Mouse (Mus musculus): Measurements from ENCODE around the gene Mlkl. TPM values are rescaled to one million over a fixed set of nuclear protein-coding genes. Genes with fewer than 3 reads are reported as not detected.

Mlkl gene
- polyA plus RNA-seq (2014; fragmentation: Nextera tagmentation; extraction: Ambion mirVana): 0.14 and 0.82 TPM in 2 replicates

- Histone ChIP-seq H3K4me1 (ENCODE audit: control insufficient read depth, insufficient read depth, low read length) (0 out of 2 replicates have a peak, but pooled peaks cover 2% of the 10 kb centered on the region), H3K9me3 (replicated peaks; ENCODE audit: control insufficient read depth, low read length) (no peaks in the 10 kb centered on the region), H3K36me3 (replicated peaks; ENCODE audit: control insufficient read depth, insufficient read depth, low read depth, low read length) (no peaks in the 10 kb centered on the region), H3K4me2 (ENCODE audit: low read depth, low read length) (peak within 1 kb of the TSS; percentile 66), H3K4me3 (ENCODE audit: low read depth, low read length) (peak within 1 kb of the TSS; percentile 33), H3K27ac (replicated peaks; ENCODE audit: low read depth, low read length) (no peak within 1 kb of the TSS), H3K9ac (replicated peaks; ENCODE audit: low read length) (no peak within 1 kb of the TSS; the same call in none of the 2 replicates), H3K27me3 (ENCODE audit: control insufficient read depth, insufficient read depth, low read length) (peaks cover 6% of the 10 kb centered on the region; the same call in 1 of the 2 replicates)
- ATAC-seq (replicated peaks; ENCODE audit: insufficient number of reproducible peaks, low FRiP score, low TSS enrichment, low read depth): no peak
- peak; percentile 55 for DNase-seq (ENCODE audit: low spot score)
- WGBS: under 1% methylated on average over 29 of the region's 29 CpGs
Observed at GRCm38 (mm10) chr8:111337890-111338347, at the start of gene Mlkl. Gene Mlkl (minus strand): TSS chr8:111338177.

DNA sequence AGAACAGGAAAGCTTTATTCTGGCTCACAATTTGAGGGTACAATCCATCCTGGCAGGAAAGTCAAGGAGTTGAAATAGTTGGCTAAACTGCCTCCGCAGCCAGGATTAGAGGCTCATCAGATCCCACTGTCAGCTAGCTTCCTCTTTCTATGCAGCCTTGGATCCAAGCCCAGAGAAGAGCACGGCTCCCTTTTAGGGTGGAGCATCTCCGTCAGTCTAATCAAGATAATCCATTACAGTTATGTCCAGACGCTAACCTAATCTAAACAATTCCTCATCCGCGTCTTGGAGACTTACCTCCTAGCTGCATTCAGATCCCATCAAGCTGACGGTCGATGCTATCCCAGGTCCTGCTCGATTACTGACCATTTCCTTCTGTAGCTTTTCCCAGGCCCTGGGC lies 47.9 kb upstream of the Mlkl start:
- ATAC-seq (replicated peaks; ENCODE audit: insufficient number of reproducible peaks, low FRiP score, low TSS enrichment, low read depth): no peak
- Histone ChIP-seq H3K36me3 (replicated peaks; ENCODE audit: control insufficient read depth, insufficient read depth, low read depth, low read length) (no peaks in the 10 kb centered on the region), H3K27ac (replicated peaks; ENCODE audit: low read depth, low read length) (no peak overlapping the region), H3K4me3 (ENCODE audit: low read depth, low read length) (no peak overlapping the region), H3K4me2 (ENCODE audit: low read depth, low read length) (no peak overlapping the region), H3K9me3 (replicated peaks; ENCODE audit: control insufficient read depth, low read length) (no peaks in the 10 kb centered on the region), H3K27me3 (ENCODE audit: control insufficient read depth, insufficient read depth, low read length) (peaks cover 2% of the 10 kb centered on the region; the same call in 1 of the 2 replicates), H3K4me1 (ENCODE audit: control insufficient read depth, insufficient read depth, low read length) (no peaks in the 10 kb centered on the region), H3K9ac (replicated peaks; ENCODE audit: low read length) (no peak overlapping the region)
- DNase-seq (ENCODE audit: low spot score): no peak
- WGBS: 82% methylated on average over 9 of the region's 9 CpGs

- no peaks in the 10 kb centered on the region for H3K36me3 ChIP-seq (replicated peaks; ENCODE audit: control insufficient read depth, insufficient read depth, low read depth, low read length)
- no peak overlapping the region for H3K27ac ChIP-seq (replicated peaks; ENCODE audit: low read depth, low read length)
- no peaks in the 10 kb centered on the region for H3K9me3 ChIP-seq (replicated peaks; ENCODE audit: control insufficient read depth, low read length)
- ATAC-seq (replicated peaks; ENCODE audit: insufficient number of reproducible peaks, low FRiP score, low TSS enrichment, low read depth): no peak
- no peaks in the 10 kb centered on the region for H3K27me3 ChIP-seq (ENCODE audit: control insufficient read depth, insufficient read depth, low read length)
- no peak overlapping the region for H3K4me3 ChIP-seq (ENCODE audit: low read depth, low read length)
- no peak overlapping the region for H3K9ac ChIP-seq (replicated peaks; ENCODE audit: low read length)
- H3K4me2 ChIP-seq (ENCODE audit: low read depth, low read length): no peak overlapping the region
- DNase-seq (ENCODE audit: low spot score): no peak
- 55% methylated on average over 2 of the region's 2 CpGs for WGBS
- no peaks in the 10 kb centered on the region for H3K4me1 ChIP-seq (ENCODE audit: control insufficient read depth, insufficient read depth, low read length)
Observed at GRCm38 (mm10) chr8:111384628-111385027, 46.7 kb upstream of the Mlkl start.

GRCm38 (mm10) chr8:111375192-111375591 lies 37.2 kb upstream of the Mlkl start:
- Histone ChIP-seq H3K4me3 (ENCODE audit: low read depth, low read length) (no peak overlapping the region), H3K4me2 (ENCODE audit: low read depth, low read length) (no peak overlapping the region), H3K9me3 (replicated peaks; ENCODE audit: control insufficient read depth, low read length) (no peaks in the 10 kb centered on the region), H3K27me3 (ENCODE audit: control insufficient read depth, insufficient read depth, low read length) (no peaks in the 10 kb centered on the region), H3K9ac (replicated peaks; ENCODE audit: low read length) (no peak overlapping the region), H3K4me1 (ENCODE audit: control insufficient read depth, insufficient read depth, low read length) (no peaks in the 10 kb centered on the region), H3K36me3 (replicated peaks; ENCODE audit: control insufficient read depth, insufficient read depth, low read depth, low read length) (no peaks in the 10 kb centered on the region), H3K27ac (replicated peaks; ENCODE audit: low read depth, low read length) (no peak overlapping the region)
- 24% methylated on average over 6 of the region's 6 CpGs for WGBS
- no peak; the same call in 1 of the 2 replicates for ATAC-seq (replicated peaks; ENCODE audit: insufficient number of reproducible peaks, low FRiP score, low TSS enrichment, low read depth)
- no peak for DNase-seq (ENCODE audit: low spot score)

- Histone ChIP-seq H3K9ac (replicated peaks; ENCODE audit: low read length) (no peak overlapping the region), H3K4me3 (ENCODE audit: low read depth, low read length) (no peak overlapping the region), H3K27me3 (ENCODE audit: control insufficient read depth, insufficient read depth, low read length) (no peaks in the 10 kb centered on the region), H3K36me3 (replicated peaks; ENCODE audit: control insufficient read depth, insufficient read depth, low read depth, low read length) (no peaks in the 10 kb centered on the region), H3K9me3 (replicated peaks; ENCODE audit: control insufficient read depth, low read length) (no peaks in the 10 kb centered on the region), H3K27ac (replicated peaks; ENCODE audit: low read depth, low read length) (no peak overlapping the region), H3K4me2 (ENCODE audit: low read depth, low read length) (no peak overlapping the region), H3K4me1 (ENCODE audit: control insufficient read depth, insufficient read depth, low read length) (no peaks in the 10 kb centered on the region)
- DNase-seq (ENCODE audit: low spot score) (no peak), ATAC-seq (replicated peaks; ENCODE audit: insufficient number of reproducible peaks, low FRiP score, low TSS enrichment, low read depth) (no peak)
- 90% methylated on average over 9 of the region's 9 CpGs for WGBS
Observed at GRCm38 (mm10) chr8:111369711-111370110, 31.7 kb upstream of the Mlkl start.

GRCm38 (mm10) chr8:111367350-111367749 lies 29.4 kb upstream of the Mlkl start:
- no peaks in the 10 kb centered on the region for H3K27me3 ChIP-seq (ENCODE audit: control insufficient read depth, insufficient read depth, low read length)
- no peak overlapping the region; the same call in 1 of the 2 replicates for H3K4me3 ChIP-seq (ENCODE audit: low read depth, low read length)
- no peaks in the 10 kb centered on the region for H3K9me3 ChIP-seq (replicated peaks; ENCODE audit: control insufficient read depth, low read length)
- no peaks in the 10 kb centered on the region for H3K36me3 ChIP-seq (replicated peaks; ENCODE audit: control insufficient read depth, insufficient read depth, low read depth, low read length)
- WGBS: 81% methylated on average over 8 of the region's 8 CpGs
- no peak for DNase-seq (ENCODE audit: low spot score)
- H3K9ac ChIP-seq (replicated peaks; ENCODE audit: low read length): no peak overlapping the region
- peak overlapping the region; percentile 23; the same call in 1 of the 2 replicates for H3K4me2 ChIP-seq (ENCODE audit: low read depth, low read length)
- H3K4me1 ChIP-seq (ENCODE audit: control insufficient read depth, insufficient read depth, low read length): no peaks in the 10 kb centered on the region
- no peak for ATAC-seq (replicated peaks; ENCODE audit: insufficient number of reproducible peaks, low FRiP score, low TSS enrichment, low read depth)
- no peak overlapping the region for H3K27ac ChIP-seq (replicated peaks; ENCODE audit: low read depth, low read length)

DNA sequence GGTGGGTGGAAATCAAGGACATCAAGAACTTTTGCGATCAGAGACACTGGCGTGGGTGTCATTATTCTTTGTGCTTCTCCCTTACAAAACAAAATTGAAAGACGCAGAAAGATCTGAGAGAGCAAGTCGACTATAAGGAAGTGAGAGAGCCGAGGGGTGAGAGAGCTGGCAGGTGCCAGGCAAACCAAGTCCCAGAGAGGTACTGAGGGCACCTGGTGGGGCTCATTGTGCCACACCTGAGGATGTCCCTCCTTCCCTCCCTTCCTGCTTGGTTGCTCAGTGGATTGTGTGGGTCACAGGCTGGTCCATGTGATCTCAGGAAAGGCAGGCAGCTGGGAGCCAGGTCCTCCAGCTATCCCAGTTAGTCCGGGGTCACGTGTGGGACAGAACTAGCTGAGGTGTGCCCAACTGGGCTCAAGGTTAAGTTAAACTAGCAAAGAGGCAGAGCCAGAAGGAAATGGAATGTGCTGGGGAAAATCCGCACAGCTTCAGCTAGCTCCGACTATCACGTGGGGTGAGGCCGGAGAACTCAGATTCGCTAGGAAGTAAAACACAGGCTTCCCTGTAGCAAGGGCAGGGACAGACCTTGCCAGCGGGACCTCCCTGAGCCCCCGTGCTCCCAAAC lies 28.7 kb upstream of the Mlkl start:
- Histone ChIP-seq H3K4me2 (ENCODE audit: low read depth, low read length) (peak overlapping the region; percentile 23; the same call in 1 of the 2 replicates), H3K27ac (replicated peaks; ENCODE audit: low read depth, low read length) (no peak overlapping the region), H3K4me3 (ENCODE audit: low read depth, low read length) (no peak overlapping the region; the same call in 1 of the 2 replicates), H3K4me1 (ENCODE audit: control insufficient read depth, insufficient read depth, low read length) (no peaks in the 10 kb centered on the region), H3K9ac (replicated peaks; ENCODE audit: low read length) (no peak overlapping the region; the same call in 1 of the 2 replicates), H3K27me3 (ENCODE audit: control insufficient read depth, insufficient read depth, low read length) (no peaks in the 10 kb centered on the region), H3K9me3 (replicated peaks; ENCODE audit: control insufficient read depth, low read length) (no peaks in the 10 kb centered on the region), H3K36me3 (replicated peaks; ENCODE audit: control insufficient read depth, insufficient read depth, low read depth, low read length) (no peaks in the 10 kb centered on the region)
- DNase-seq (ENCODE audit: low spot score) (peak; percentile 16), ATAC-seq (replicated peaks; ENCODE audit: insufficient number of reproducible peaks, low FRiP score, low TSS enrichment, low read depth) (no peak)
- 33% methylated on average over 14 of the region's 14 CpGs for WGBS

GRCm38 (mm10) chr8:111363489-111363888 lies 25.5 kb upstream of the Mlkl start:
- Histone ChIP-seq H3K4me1 (ENCODE audit: control insufficient read depth, insufficient read depth, low read length) (no peaks in the 10 kb centered on the region), H3K4me3 (ENCODE audit: low read depth, low read length) (no peak overlapping the region), H3K9me3 (replicated peaks; ENCODE audit: control insufficient read depth, low read length) (no peaks in the 10 kb centered on the region), H3K36me3 (replicated peaks; ENCODE audit: control insufficient read depth, insufficient read depth, low read depth, low read length) (no peaks in the 10 kb centered on the region), H3K27ac (replicated peaks; ENCODE audit: low read depth, low read length) (no peak overlapping the region), H3K9ac (replicated peaks; ENCODE audit: low read length) (no peak overlapping the region), H3K4me2 (ENCODE audit: low read depth, low read length) (no peak overlapping the region), H3K27me3 (ENCODE audit: control insufficient read depth, insufficient read depth, low read length) (no peaks in the 10 kb centered on the region)
- ATAC-seq (replicated peaks; ENCODE audit: insufficient number of reproducible peaks, low FRiP score, low TSS enrichment, low read depth) (no peak), DNase-seq (ENCODE audit: low spot score) (no peak)
- 70% methylated on average over 8 of the region's 8 CpGs for WGBS
